Mouse (Mus musculus): ENCODE data around the gene Ece1.

DNA sequence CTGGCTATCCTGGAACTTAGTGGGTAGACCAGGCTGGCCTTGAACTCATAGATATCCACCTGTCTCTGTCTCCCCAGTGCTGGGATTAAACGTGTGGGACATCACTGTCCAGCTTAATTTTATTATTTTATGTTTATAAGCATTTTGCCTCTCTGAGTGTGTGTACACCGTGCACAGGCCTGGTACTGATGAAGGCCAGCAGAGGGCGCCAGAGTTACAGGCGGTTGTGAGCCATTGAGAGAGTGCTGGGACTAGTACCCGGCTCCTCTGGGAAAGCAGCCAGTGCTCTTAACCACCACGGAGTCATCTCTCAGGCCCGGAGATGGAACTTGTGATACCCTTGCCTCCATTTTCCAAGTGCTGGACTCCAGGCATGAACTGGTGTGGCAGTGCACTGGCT lies 4.9 kb upstream of the Ece1 start:
- no peak for TF ChIP-seq MYOD1 (IDR thresholded peaks at IDR 0.05; ENCODE audit: control insufficient read depth in 1 of 3, insufficient read length in 2 of 3, low read depth in 2 of 3)
- no peak for TF ChIP-seq MYOG (IDR thresholded peaks at IDR 0.05; ENCODE audit: control insufficient read depth in 1 of 3, insufficient read depth in 1 of 3, insufficient read length in 2 of 3, low read depth in 2 of 3)
- TF ChIP-seq POLR2A (IDR thresholded peaks at IDR 0.05; ENCODE audit: insufficient read length, low read depth): no peak
- TF ChIP-seq SRF (IDR thresholded peaks at IDR 0.05; ENCODE audit: control insufficient read depth, insufficient read length, low read depth): no peak
- TF ChIP-seq POLR2AphosphoS2 (IDR thresholded peaks at IDR 0.05; ENCODE audit: insufficient read length, low read depth): no peak
- no peak for TF ChIP-seq E2F4 (IDR thresholded peaks at IDR 0.05; ENCODE audit: insufficient read depth)
- no peak for TF ChIP-seq USF1 (IDR thresholded peaks at IDR 0.05; ENCODE audit: low read depth)
- TF ChIP-seq TCF12 (IDR thresholded peaks at IDR 0.05; ENCODE audit: insufficient read depth, poor library complexity, severe bottlenecking): no peak

Measured in myocyte (in vitro differentiated cells).